Mouse (Mus musculus): ENCODE measurements around the gene Hoxa1.

Gene Hoxa1

DNA sequence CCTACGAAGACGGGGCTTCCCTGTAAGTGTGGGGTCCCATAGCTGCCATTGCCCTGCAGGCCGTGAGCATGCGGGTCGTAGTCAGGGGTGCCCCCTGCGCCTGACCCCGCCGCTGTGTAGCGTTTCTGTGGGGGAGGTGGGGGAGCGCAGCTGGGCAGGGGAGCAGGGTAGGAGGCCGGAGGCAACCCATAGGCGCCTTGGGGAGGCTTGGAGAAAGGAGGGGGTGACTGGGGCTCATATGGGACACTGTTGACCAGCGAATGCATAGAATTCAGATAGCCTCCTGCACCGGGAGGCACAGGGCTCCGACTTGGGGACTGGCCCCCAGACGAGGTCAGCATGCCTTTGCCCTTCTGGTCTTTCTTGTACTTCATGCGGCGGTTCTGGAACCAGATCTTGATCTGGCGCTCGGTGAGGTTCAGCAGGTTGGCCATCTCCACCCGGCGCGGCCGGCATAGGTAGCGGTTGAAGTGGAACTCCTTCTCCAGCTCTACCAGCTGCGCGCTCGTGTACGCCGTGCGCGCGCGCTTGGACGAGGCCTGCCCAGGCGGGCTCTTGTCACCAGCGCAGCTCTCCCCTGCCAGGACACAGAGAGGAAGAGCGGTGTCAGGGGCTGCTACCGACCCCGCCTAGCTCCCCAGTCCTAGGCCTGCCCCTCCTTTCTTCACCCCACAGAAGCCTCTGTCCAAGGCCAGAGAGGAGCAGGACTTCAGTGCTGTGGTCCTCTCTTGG is 12.2 kb upstream of the Hoxa1 start:
- no peak for DNase-seq

DNA sequence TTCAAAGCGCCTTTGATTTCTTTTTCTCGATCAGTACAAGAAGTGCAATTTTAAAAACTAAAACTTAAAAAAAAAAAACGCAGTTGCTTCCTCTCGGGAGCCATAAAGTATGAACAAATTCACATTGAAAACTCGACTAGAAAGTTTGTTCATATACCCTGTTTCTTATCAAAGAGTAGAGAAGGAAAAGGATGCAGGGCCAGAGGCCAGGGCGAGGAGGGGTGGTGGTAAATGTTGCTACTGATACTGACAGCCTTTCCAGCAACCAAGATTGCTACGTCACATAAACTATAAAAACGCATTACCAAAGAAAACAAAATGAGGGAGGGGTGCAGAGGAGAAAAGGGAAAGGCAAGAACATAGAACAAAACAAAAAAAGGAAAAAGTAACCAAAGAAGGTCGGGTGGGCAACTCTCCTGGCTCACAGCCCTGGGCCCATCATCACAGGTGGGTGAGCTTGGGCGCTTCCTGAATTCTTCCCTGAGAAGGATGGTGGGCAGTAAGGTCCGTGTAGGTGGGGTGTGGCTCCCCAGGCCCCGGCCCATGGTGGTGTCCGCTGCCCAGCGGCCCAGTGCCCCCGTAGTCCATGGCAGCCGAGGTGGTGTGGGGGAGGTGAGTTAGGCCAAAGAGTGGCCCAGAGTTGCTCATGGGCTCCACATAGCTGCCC is 11.5 kb upstream of the Hoxa1 start:
- no peak for DNase-seq

DNA sequence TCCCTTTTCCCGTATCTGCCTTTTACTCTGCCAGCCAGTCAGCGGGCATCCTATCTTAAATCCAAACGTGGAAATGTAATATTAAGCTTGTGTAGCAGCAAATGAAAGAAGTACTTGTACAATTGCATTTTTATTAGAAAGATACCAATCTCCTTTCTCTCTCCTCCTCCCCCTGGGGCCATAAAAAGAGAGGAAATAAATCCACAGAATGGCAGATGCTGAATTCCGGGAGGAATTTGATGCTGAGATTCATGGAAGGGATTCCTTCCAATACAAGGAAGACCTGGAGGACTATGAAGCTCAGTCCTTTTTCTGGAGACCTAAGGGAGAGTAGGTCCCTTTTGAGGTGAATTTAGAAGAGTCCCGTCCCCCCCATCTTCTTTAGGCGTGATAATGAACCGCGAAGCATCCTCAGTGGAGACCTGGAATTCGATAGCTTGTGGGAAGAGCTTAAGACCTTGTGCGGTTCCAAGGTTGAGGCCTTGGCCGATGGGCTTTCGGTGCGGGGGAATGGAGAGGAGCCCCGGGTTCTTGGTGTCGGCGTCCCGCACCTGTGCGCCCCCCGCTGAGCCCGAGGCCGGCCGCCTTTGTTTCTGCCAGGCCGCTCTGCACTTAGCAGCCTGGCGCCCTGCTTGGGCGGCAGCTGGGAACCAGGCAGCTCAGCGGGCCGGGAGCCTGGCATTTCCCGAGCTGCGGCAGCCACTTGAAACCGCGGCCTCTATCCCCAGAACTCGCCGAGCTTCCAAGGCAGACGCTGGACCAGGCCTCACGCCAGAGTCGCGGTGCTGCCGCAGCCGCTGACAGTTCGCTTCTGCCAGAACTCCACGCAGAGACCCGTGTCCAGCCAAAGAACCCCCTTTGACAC is 10.3 kb upstream of the Hoxa1 start:
- peak; percentile 55 to 65 for DNase-seq

DNA sequence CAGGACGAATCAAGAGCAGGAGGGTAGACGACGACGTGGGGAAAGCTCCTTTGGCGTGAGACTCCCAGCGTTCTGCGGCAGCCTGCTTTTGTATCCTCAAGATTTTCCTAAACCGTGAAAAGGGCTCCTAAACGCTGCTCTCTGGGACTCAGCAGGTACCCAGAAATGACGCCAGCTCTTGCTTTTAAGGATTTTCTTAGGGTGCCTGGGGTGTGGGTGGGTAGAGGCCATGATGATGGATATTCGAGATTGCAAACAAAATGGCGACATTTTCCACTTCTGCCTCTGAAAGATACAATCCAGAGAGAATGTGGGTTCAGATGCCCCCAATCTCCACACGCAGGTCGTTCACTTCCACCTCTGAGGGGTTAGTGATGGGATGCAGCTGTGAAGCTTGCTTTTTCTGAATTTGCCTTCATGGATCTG is 9.6 kb upstream of the Hoxa1 start:
- no peak for DNase-seq

DNA sequence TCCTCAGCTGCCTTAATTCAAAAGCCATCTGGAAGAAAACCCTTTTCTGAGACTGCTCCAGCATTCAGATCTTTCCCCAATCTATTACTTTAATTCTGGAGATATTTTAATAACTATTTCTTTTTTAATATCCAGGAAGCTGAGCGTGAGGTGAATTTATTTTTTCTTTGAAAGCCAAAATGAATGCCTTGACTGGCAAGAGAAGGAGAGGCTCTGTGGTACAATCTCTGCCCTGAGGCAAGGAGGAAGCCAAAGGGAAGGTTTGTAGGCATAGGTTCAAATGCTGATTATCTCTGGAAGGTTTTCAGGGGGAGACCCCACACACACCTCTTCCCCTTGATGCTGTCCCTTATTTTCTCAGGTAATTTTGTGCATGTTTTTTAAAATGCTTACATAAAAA is 9.1 kb upstream of the Hoxa1 start:
- no peak for DNase-seq

DNA sequence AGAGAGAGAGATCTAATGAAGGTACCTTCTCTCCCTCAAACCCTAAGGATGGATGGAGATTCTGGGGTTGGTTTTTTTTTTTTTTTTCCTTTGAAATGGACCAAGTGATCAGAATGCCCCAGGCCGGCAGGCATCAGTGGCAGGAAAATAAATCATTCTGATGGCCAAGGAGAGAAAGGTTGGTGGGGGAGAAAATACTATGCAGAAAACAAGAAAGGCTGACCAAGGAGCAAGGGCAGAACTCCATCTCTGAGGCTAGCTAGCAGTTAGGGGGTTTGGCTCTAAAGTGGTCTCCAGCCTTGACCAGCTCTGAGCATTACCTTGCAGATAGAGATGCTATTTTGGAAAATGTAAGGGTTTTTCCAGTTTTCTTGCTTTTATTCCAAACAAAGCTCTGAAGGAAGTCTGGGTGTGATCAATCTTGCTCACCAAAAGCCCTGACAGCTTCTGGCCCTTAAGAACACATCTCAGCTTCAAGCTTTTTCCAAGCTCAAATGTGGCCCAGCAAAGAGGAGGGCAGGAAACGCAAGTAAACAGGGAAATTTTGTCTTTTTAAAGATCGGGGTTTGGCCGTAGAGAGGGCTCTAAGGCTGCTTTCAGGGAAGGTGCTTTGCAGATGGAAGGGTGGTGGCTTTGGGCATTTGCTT is 8.4 kb upstream of the Hoxa1 start:
- no peak for DNase-seq

DNA sequence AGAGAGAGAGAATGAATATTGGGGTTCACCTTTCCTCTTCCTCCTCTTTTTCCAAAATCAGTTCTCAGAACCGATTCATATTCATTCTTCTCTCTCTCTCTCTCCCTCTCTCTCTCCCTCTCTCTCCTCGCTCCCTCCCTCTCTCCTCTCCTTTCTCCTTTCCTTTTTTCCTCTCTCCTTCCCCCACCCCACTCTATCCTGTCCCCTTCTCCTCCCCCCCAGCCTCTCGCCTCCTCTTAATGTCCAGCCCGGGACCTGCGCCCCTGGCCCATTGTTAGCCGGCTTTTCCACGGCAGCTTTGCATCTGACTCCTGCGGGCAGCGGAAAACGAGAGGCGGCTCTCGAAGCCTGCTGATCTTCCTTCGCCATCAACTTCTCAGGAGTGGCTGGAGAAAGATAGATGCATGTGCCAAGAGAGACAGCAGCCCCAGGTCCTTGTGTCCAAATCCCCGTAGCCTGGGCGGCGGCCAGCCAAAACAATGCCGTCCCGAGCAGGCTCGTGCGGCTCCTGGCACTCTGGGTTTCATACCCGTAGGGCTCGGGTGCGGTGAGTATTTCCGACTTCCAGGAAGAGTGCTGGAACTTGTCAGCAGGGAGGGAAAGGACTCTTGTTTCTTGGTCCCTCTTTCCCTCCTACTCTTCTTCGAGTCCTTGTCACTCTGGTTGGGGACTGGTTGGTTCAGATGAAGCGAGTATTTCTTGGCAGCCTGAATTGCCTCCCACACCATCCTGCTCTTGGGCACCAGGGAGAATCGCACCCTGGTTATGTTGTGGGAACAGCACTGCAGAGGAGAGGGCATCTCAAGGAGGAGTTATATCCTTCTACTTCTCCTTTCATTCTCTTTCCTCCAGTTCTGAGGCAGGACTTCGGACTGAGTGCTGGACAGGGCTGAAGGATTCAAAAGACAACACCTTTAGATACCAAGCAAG is 7.6 kb upstream of the Hoxa1 start:
- peak in 1 of 2 experiments; percentile 31 for DNase-seq

DNA sequence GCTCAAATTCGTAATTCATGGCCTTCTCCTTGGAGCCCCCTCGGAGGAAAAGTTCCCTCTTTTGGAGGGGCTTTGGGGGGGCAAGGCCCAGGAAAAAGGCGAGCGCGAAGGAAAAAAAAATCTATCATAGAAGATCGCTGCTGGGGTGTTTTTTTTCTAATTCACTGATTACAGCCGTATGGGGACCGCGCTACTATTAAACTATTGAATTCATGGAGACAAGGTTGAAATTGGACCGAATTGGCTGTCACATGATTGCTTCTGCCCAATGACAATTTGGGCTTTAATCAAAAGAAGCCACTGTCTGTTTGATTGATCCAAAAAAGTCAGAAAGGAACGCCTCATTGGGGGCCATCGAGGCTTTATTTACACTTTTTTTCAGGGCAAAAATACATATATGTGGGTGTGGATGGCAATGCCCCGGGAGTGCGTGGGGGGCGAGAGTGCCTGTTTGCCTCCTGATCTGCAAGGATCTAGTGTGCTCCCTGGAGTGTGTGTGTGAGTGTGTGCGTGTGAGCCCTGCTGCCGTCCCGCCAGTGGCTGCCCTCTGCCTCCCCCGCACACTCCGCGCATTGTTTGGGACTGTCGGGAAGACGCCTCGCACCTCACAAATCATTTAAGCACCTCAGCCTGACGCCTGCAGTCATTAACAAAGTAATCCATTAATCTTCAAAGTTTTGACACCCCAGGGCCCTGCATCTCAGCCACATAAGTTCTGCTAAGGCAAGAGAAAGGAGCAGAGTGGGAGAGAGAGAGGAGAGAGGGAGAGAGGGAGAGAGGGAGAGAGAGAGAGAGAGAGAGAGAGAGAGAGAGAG is 6.7 kb upstream of the Hoxa1 start, which contains the start of gene Hoxa2:
Gene Hoxa2, minus strand, starts transcription at position 206 of the 815 bp plus-strand sequence.
- DNase-seq = peak in 1 of 2 experiments; percentile 17

DNA sequence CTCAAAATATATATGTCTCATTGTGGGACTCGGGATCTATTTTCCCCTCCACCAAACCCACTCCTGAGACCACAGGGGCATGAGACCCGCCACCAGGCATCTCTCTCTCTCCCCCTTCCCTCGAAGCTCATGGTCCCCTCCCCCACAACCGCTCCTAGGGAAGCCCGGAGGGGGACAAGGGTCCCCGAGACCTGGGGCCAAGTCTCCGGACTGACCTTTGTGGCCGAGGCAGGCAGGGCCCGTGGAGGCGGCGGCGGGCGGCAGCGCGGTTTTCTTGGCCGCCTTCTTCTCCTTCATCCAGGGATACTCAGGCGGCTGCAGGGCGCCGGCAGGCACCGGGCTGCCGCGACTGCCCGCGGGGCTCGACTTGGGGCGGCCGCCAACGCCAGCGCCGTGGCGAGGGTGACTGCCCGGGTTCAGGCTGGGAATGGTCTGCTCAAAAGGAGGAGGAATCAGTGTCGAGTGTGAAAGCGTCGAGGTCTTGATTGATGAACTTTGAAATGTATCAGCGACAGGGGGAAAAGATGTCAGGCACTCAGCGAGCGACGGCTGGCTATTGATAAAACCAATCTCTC is 6.0 kb upstream of the Hoxa1 start:
- peak; percentile 30 to 48 for DNase-seq

DNA sequence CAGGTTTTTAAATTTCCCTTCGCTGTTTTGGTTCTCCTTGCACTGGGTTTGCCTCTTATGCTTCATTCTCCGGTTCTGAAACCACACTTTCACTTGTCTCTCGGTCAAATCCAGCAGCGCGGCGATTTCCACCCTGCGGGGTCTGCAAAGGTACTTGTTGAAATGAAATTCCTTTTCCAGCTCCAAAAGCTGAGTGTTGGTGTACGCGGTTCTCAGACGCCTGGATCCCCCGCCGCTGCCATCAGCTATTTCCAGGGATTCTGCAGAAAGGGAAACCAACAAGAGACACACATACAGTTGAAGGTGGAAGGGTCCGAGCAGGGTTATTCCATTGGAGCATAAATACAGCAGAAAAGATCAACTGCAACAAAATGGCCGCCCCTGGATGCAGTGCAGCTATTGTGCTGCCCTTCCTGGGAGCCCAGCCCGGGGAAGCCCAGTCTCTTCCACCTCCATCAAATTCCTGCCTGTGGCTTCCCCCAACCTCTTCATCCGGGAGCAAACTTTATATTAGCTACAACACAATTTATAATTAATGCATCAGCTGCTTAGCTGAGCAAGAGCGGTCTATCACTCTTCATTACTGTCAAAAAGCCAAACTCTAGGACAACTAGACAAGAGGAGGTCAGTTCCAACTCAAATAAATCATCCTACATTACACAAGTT is 5.4 kb upstream of the Hoxa1 start:
- peak in 1 of 2 experiments; percentile 34 for DNase-seq

DNA sequence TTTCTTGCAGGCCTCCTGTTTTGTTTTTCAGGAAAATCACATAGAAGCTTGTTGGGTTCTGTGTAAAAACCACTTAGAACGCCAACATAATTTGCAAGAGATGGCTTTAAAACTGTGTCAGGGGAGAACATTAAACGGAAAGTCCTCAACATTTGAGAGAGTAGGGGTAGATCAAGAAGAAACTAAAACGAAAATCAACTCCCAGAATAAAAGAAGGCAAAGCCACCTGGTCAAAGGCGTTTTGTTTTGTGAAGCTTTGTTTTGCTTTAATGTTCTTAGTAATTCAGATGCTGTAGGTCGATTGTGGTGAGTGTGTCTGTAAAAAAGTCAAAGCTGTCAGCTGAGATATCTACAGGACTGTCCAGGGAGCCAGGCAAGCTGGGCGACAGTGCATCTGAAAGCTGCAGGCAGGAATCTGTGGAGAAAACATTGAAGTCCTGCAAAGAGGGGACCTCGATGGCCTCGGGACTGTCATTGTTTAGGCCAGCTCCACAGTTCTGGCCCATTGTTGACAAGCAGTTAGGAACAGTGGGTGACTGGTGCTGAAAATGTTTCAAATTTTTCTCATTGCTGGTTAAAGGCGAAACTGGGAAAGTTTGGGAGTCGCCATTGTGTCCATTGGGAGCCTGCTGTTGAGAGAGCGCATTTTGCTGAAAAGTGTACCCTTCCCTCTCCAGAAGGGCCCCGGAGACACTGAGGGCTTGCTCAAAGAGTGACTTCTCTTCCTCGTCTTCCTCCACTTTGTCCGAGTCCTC is 4.7 kb upstream of the Hoxa1 start:
- peak in 1 of 2 experiments; percentile 44 for DNase-seq

DNA sequence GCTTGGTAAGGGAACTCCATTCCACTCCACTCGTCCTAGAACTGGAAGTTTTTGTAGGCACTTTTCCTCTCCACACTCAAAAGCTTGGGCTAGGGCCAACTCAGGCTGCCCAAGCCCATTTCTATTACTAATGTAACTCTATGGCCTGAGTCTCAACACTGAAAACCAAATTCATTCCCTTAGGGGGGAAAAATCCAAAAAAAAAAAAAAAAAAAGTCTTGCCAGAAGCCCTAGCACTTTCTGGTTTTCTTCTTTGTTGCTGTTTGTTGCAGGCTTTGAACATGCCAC is 3.9 kb upstream of the Hoxa1 start:
- no peak for DNase-seq

DNA sequence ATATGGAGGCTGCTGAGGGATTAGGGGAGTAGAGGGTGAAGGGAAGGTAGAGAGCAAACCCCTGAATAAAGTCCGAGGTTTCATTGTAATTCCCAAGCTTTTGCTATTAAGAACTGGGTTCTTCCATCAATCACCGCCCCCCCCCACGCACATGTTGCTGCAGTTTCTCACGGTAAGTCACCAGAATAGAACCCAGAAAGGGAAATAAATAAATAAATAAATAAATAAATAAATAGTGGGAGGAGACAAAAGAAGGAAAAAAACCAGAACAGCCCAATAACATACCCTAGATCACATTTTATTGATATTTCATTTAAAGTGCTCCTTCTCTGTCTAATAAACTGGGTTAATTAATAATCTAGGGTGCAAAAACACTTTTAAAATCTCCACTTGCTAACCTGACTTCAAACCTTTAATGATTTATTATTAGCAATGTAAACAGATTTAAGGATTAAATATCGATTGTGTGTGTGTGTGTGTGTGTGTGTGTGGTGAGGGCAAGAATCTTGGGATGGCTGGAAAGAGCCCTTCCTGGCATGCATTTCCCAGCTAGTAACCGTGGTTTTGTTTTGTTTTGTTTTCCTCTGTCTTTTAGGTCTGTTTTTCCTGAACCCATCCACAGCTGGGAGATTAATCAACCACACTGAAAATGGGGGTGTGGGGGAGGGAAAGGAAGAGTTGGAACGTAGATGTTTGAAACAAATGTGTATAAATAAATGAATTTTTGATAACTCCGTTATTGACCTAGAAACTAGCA is 3.4 kb upstream of the Hoxa1 start:
- DNase-seq = peak in 1 of 2 experiments; percentile 52

DNA sequence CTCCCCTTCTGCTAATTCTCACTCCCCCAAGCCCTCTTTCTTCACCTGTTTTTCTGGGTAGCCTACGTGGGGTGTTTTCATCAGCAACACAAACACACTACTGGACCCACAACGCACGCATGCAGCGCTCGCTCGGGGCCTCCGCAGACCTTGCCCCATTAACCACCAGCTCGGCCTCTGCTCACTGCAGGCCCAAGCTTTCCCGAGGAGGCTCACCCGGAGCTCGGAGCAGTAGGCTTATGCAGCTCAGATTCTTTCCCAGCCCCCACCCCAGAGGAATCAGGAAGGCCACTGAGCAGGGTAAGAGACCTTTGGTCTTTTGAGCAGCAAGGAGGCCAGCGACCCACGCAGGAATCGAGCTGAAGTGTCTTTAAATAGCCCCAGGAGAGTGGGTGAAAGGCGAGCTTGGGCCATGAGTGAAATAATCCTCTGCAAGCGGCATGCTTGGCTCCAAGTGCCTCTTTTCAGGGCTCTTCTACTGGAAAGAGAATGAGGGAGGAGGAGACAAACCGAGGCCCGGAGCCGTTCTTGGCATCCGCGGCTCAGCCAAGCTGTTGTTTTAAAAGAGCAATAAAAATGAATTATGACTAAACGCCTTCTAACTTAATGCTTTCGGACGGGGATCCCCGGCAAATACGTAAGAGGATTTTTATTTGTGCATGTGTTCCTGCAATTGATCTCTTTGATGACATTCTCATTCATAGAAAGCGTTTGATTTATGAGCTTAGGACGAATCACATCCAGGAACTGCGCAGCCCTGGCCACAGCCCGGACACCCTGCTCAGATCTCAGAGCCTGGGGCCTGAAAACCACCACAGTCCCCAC is 2.6 kb upstream of the Hoxa1 start:
- peak; percentile 38 to 42 for DNase-seq

DNA sequence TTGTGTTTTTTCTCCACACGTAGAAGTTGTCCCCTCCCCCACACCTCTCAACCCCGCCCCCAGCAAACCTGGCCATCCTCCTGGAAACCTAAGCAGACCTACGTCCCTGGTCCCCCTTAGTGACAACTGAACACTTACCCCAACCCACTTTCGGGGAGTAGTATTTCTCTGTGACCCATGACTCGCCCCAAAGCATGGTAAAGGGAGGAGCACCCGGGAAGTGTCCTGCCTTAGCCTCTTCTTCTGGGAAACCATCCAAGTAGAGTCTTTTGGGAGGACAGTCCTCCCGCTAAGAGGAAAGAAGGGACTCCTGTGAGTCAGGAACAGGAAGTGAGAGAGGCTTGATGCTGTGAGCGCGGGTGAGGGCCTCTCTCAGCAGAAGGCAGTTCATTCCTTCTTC is 1.9 kb upstream of the Hoxa1 start:
- DNase-seq = peak; percentile 3 to 20

DNA sequence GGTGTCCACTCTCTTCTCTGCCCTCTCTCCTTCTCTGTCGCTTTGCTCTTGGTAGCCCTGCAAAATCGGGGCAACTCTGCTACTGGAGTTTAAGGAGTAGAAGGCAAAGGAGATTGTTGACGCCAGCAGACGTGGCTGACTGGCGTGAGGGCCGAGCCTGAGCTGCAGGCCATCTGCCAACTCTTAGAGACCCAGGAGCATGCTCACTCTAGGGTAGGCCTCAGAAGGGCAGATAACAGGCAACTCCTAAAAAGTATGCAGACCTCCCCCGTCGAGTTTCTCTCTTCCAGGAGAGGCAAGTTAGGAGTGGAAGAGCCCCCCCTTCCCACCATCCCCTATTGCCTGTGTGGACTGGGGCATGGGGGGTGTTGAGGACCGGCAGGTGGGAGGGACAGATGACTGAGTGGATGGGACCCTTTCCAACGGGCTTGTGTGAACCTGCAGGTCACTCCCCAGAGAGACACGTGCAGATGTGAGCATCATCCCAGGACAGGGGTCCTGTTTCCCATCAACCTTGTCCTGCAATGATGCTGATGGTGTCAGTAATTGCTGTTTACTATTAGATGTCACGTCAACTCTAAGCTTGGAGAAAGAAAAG is 1.1 kb upstream of the Hoxa1 start:
- DNase-seq = peak; percentile 20 to 38

Data from cerebellum, postnatal 10 days (tissue).